Mouse (Mus musculus): ENCODE measurements around the gene Ebf1. TPM values are rescaled to one million over a fixed set of nuclear protein-coding genes. Genes with fewer than 3 reads are reported as not detected.

Ebf1 gene
- total and polyA plus RNA-seq, 3 experiments = 0.04 TPM; not detected in 2

DNA sequence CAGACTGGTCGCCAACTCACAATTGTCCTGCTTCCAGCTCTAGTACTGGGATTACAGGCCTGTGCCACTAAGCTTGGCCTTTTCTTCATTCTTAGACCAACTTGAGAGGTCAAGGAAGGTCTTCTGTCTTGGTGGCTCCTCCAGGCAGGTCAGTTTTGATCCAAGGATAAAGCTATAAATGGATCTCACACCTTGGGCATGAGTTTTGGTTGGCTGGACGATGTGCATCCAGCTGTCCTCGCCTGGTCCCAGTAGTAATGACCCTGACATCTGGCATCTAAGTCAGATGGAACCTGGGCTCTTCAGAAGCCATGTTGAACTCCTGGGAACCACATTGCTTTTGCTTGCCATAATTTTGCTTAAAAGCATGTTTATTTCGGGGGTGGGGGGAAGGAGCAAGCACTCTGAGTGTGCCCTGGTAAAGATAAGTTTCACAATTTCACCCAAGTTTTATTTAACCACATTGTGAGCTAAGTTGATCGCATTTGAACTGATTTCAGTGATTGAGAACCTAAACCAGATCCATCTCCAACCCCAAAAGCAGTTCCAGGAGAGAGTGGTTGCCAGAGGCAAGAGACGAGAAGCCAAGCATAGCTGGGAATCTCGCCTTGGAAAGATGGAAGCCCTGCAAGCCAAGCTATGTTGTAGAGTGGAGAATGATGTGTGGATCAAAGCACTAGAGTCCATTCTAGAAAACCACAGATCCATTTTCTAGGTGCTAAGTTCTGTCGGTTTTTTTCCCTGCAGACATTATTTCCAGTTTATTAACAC lies 85.8 kb downstream of the Ebf1 start:
- Histone ChIP-seq H3K27me3 (ENCODE audit: control insufficient read depth in 1 of 2, insufficient read depth in 2 of 2, low read length in 2 of 2) (no peaks in the 10 kb centered on the region), H3K36me3 (ENCODE audit: control insufficient read depth in 1 of 2, insufficient read depth in 2 of 2, low read length in 2 of 2) (no peaks in the 10 kb centered on the region), H3K4me1 (ENCODE audit: control insufficient read depth in 1 of 2, insufficient read depth in 2 of 2, low read length in 2 of 2) (no peaks in the 10 kb centered on the region), H3K27ac (ENCODE audit: control insufficient read depth, low read depth, low read length) (no peak overlapping the region), H3K79me2 (ENCODE audit: control insufficient read depth, insufficient read depth, low read length, poor library complexity) (no peaks in the 10 kb centered on the region), H3K9ac (ENCODE audit: control insufficient read depth, low read depth, low read length, poor library complexity, severe bottlenecking) (no peak overlapping the region), H3K4me3 (ENCODE audit: control insufficient read depth in 1 of 2, insufficient read depth in 1 of 2, low read depth in 2 of 2, low read length in 2 of 2) (no peak overlapping the region), H3K9me3 (replicated peaks; ENCODE audit: insufficient read depth, low read length) (no peaks in the 10 kb centered on the region)
- DNase-seq (ENCODE audit: low read depth, low spot score) = no peak
- no peak for TF ChIP-seq TAL1 (IDR thresholded peaks at IDR 0.05; ENCODE audit: low read length)
- no peak for TF ChIP-seq POLR2A (IDR thresholded peaks at IDR 0.05; ENCODE audit: control insufficient read depth in 1 of 2, insufficient read depth in 1 of 2, low read depth in 1 of 2, low read length in 2 of 2, poor library complexity in 1 of 2)
- no peak for TF ChIP-seq UBTF (IDR thresholded peaks at IDR 0.05; ENCODE audit: borderline replicate concordance, insufficient read depth, low read depth, low read length)
- TF ChIP-seq JUND (IDR thresholded peaks at IDR 0.05; ENCODE audit: low read depth, low read length) = no peak
- TF ChIP-seq E2F4 (IDR thresholded peaks at IDR 0.05; ENCODE audit: borderline replicate concordance, low read depth, low read length) = no peak
- no peak for TF ChIP-seq CHD2 (IDR thresholded peaks at IDR 0.05; ENCODE audit: low read length)
- no peak for TF ChIP-seq RCOR1 (IDR thresholded peaks at IDR 0.05; ENCODE audit: low read depth, low read length)
- TF ChIP-seq CTCF (IDR thresholded peaks at IDR 0.05 in 2 of 3, conservative IDR thresholded peaks at IDR 0.05 in 1 of 3; ENCODE audit: control insufficient read depth in 1 of 3, insufficient read depth in 1 of 3, low read depth in 2 of 3, low read length in 3 of 3, poor library complexity in 1 of 3, severe bottlenecking in 1 of 3) = no peak
- TF ChIP-seq ETS1 (IDR thresholded peaks at IDR 0.05; ENCODE audit: low read depth, low read length) = no peak
- TF ChIP-seq GABPA (IDR thresholded peaks at IDR 0.05; ENCODE audit: low read depth, low read length) = no peak
- TF ChIP-seq POLR2AphosphoS5 (IDR thresholded peaks at IDR 0.05; ENCODE audit: borderline replicate concordance, low read depth, low read length) = no peak
- TF ChIP-seq GATA1 (IDR thresholded peaks at IDR 0.05; ENCODE audit: low read depth, low read length) = no peak
- TF ChIP-seq SIN3A (IDR thresholded peaks at IDR 0.05; ENCODE audit: low read length) = no peak
- no peak for TF ChIP-seq MAX (IDR thresholded peaks at IDR 0.05; ENCODE audit: low read length)
- TF ChIP-seq BHLHE40 (IDR thresholded peaks at IDR 0.05; ENCODE audit: borderline replicate concordance, low read depth, low read length) = no peak

DNA sequence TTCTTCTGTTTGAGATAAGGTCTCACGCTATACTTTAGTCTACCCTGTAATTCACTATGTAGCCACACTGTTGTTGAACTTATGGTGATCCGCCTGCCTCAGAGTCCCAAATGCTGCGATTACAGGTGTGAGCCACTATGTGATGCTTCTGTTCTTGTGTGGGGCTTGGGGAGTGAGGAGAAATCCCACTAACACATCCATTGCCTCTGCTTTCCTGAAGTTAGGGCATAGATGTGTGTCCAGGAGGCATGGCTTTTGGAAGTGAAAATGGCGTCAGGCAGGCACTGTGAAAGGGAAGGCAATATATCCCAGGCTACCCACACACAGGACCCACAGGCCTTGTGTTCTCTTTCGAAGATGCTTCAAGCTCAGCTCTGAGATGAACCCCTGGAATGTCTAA lies 86.8 kb downstream of the Ebf1 start:
- H3K4me1 ChIP-seq (ENCODE audit: control insufficient read depth in 1 of 2, insufficient read depth in 2 of 2, low read length in 2 of 2) = no peaks in the 10 kb centered on the region
- TF ChIP-seq NRF1 (IDR thresholded peaks at IDR 0.05; ENCODE audit: insufficient read depth, low read depth, low read length, poor library complexity, severe bottlenecking) = no peak
- TF ChIP-seq ELF1 (IDR thresholded peaks at IDR 0.05; ENCODE audit: low read depth, low read length) = no peak
- no peak for TF ChIP-seq RAD21 (IDR thresholded peaks at IDR 0.05; ENCODE audit: low read depth, low read length)
- TF ChIP-seq ZMIZ1 (IDR thresholded peaks at IDR 0.05; ENCODE audit: low read depth, low read length) = no peak
- no peak for TF ChIP-seq UBTF (IDR thresholded peaks at IDR 0.05; ENCODE audit: borderline replicate concordance, insufficient read depth, low read depth, low read length)
- no peaks in the 10 kb centered on the region for H3K9me3 ChIP-seq (replicated peaks; ENCODE audit: insufficient read depth, low read length)
- no peak overlapping the region for H3K9ac ChIP-seq (ENCODE audit: control insufficient read depth, low read depth, low read length, poor library complexity, severe bottlenecking)
- no peak overlapping the region for H3K4me3 ChIP-seq (ENCODE audit: control insufficient read depth in 1 of 2, insufficient read depth in 1 of 2, low read depth in 2 of 2, low read length in 2 of 2)
- H3K36me3 ChIP-seq (ENCODE audit: control insufficient read depth in 1 of 2, insufficient read depth in 2 of 2, low read length in 2 of 2) = no peaks in the 10 kb centered on the region
- no peaks in the 10 kb centered on the region for H3K79me2 ChIP-seq (ENCODE audit: control insufficient read depth, insufficient read depth, low read length, poor library complexity)
- H3K27ac ChIP-seq (ENCODE audit: control insufficient read depth, low read depth, low read length) = no peak overlapping the region
- H3K27me3 ChIP-seq (ENCODE audit: control insufficient read depth in 1 of 2, insufficient read depth in 2 of 2, low read length in 2 of 2) = no peaks in the 10 kb centered on the region
- DNase-seq (ENCODE audit: low read depth, low spot score) = no peak

Data from MEL (cell line).